8 mouse cellular contexts compared by ENCODE assay signal in the genomic region with DNA sequence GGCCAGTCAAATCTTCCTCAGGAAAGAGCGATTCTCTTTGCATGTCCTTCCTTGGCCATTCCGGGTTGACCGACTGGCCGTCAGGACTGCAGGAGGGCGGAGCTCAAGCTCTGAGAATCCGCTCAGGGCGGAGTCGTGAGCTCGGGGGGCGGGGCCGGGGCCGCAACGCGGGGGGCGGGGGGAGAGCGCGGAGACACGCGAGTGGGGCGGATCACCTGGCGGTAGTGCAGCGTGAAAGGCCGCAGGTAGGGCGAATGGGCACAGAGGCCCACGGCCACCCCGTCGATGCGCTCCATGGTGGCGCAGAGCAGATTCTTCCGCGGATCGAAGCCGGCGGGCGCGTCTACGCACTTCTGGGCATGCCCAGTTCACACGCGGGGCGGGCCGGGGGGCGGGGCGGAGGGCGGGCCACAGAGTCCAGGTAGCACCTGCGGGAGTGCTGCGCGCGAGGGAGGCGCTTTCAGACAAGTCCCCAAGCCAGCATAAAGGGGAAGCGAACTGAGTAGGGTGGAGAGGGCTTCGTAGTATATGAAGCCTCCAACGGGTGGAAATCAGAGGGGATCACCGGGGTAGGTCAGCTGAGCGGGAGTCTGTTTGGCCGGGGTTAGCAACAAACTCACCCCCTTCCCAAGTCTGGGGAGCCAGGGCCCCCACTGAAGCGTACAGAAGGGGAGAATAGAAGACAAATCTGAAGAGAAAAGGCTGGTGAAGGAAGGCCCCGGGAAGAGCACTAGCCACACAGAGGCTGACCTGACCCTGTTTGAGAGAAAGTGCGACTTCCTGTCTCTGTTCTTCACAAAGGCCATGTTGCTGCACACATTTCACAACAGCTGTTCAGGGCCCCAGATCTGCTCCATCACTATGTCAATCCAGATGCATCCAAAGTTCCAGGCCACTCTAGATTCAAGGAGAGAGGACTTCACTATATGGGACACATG. TPM values are rescaled to one million over a fixed set of nuclear protein-coding genes. Genes with fewer than 3 reads are reported as not detected.
DNase-seq lines count a peak whose midpoint lies in the region; ATAC-seq and TF ChIP-seq lines count a peak whose summit lies in the region.

A gene (minus strand): TSS at position 349 of the 938 bp plus-strand sequence.

- peak within 1 kb of the TSS; percentile 64; the same call in 1 of the 2 replicates for H3K27ac ChIP-seq in hindbrain, postnatal 0 days

- peak; percentile 82 for ATAC-seq in hindbrain, postnatal 0 days
- ATAC-seq in megakaryocyte-erythroid progenitor cell, adult 5-6 weeks (replicated peaks; ENCODE audit: low FRiP score, low TSS enrichment, poor library complexity, severe bottlenecking): peak; percentile 54

- H3K4me3 ChIP-seq in hindbrain, postnatal 0 days (ENCODE audit: low read length): peak within 1 kb of the TSS; percentile 64

- peak within 1 kb of the TSS; percentile 70 for H3K4me2 ChIP-seq in hindbrain, postnatal 0 days (ENCODE audit: low read depth, low read length)

- TF ChIP-seq CTCF in hindbrain, postnatal 0 days (IDR thresholded peaks at IDR 0.05; ENCODE audit: low read depth): no peak

- H3K4me1 ChIP-seq in hindbrain, postnatal 0 days (ENCODE audit: insufficient read depth, low read length): peaks cover 15% of the 10 kb centered on the region

- WGBS in hindbrain, postnatal 0 days: 1% methylated on average over 50 of the region's 58 CpGs

- intact Hi-C loops in left cerebral cortex, postnatal 25 days (cut with DNase I): no loop called here

- H3K9ac ChIP-seq in hindbrain, postnatal 0 days (replicated peaks; ENCODE audit: low read length): peak within 1 kb of the TSS; percentile 62

- no peaks in the 10 kb centered on the region for H3K9me3 ChIP-seq in hindbrain, postnatal 0 days (ENCODE audit: low read length)

- H3K27me3 ChIP-seq in hindbrain, postnatal 0 days (ENCODE audit: insufficient read depth, low read length): no peaks in the 10 kb centered on the region

- peak; percentile 85 for DNase-seq in ZHBTc4 (ENCODE audit: low read depth, low spot score)
- DNase-seq in cerebellum, postnatal 25 days: peak; percentile 84
- peak; percentile 79 for DNase-seq in gastrocnemius, postnatal 10 days
- peak; percentile 79 for DNase-seq in hindbrain, postnatal 0 days (ENCODE audit: low spot score)
- peak; percentile 73 to 77 for DNase-seq in left cerebral cortex, postnatal 25 days (ENCODE audit: low spot score in 2 of 2)
- peak; percentile 79 for DNase-seq in right cerebral cortex, postnatal 25 days
- peak; percentile 90 for DNase-seq in yolk sac, embryonic 10.5 days (ENCODE audit: low spot score)

- no peaks in the 10 kb centered on the region for H3K36me3 ChIP-seq in hindbrain, postnatal 0 days (ENCODE audit: insufficient read depth, low read length)

RNA-seq across cellular contexts. Expression of the gene that starts here (rescaled TPM):
- 10 to 100 TPM; 17.3 to 17.5 TPM for total RNA-seq in gastrocnemius, postnatal 10 days (2021)
- total RNA-seq in hindbrain, postnatal 0 days (2014; rRNA removed): 29.0 and 29.4 TPM in 2 replicates
- polyA plus RNA-seq in hindbrain, postnatal 0 days (2015; fragmentation: Nextera tagmentation; extraction: Ambion mirVana): 51.7 and 54.8 TPM in 2 replicates
- total RNA-seq in left cerebral cortex, postnatal 25 days (2021): 10 to 100 TPM; 10.8 to 11.5 TPM
- total RNA-seq in megakaryocyte-erythroid progenitor cell, adult 5-6 weeks (2014; fragmentation: Nextera tagmentation): 9.9 and 22.9 TPM in 2 replicates
- total RNA-seq in megakaryocyte-erythroid progenitor cell, adult 5-6 weeks (2017): 1.9 and 7.5 TPM in 2 replicates

Comparison
In these comparisons a context has a peak if more than half of its experiments do, and no peak if none do; other contexts are left out.
1. Peak in every context shown above with its lines: DNase-seq, ATAC-seq, H3K4me3 ChIP-seq and H3K27ac ChIP-seq.